Mouse (Mus musculus) hindbrain, embryonic 10.5 days (tissue): Measurements from ENCODE around the gene Tk1. TPM values are rescaled to one million over a fixed set of nuclear protein-coding genes. Genes with fewer than 3 reads are reported as not detected.

Source experiments
- DNase-seq: peaks from one replicate; pipeline ENCODE4 v3.0.0-alpha.2; 2017; ENCODE audit warnings: low spot score
- H3K27ac ChIP-seq: fragments of 300-500 bp; sonication (generic); 2 replicates; pipeline ENCODE4 v1.5.1; 2016; ENCODE audit warnings: mild to moderate bottlenecking, moderate library complexity
- H3K27me3 ChIP-seq: fragments of 300-500 bp; sonication (generic); 2 replicates; pipeline ENCODE4 v1.6.1; 2016; ENCODE audit warnings: mild to moderate bottlenecking; ENCODE audit not compliant: poor library complexity, insufficient read depth, severe bottlenecking
- H3K36me3 ChIP-seq: fragments of 300-500 bp; sonication (generic); 2 replicates; pipeline ENCODE4 v1.6.1; 2016; ENCODE audit warnings: mild to moderate bottlenecking, moderate library complexity
- H3K4me1 ChIP-seq: fragments of 300-500 bp; sonication (generic); replicated peaks from 2 replicates; pipeline ENCODE4 v1.6.1; 2016; ENCODE audit warnings: mild to moderate bottlenecking
- H3K4me3 ChIP-seq: fragments of 300-500 bp; sonication (generic); 2 replicates; pipeline ENCODE4 v1.5.1; 2016; ENCODE audit warnings: mild to moderate bottlenecking, moderate library complexity
- H3K9me3 ChIP-seq: fragments of 300-500 bp; sonication (generic); 2 replicates; pipeline ENCODE4 v1.6.1; 2016; ENCODE audit warnings: mild to moderate bottlenecking, moderate library complexity
- WGBS: fragments of 180-500 bp; shearing (Covaris S2); methylation state at CpG from one replicate; pipeline ENCODE4 v1.1.7; 2016; 5-methylcytosine and 5-hydroxymethylcytosine counted together
- polyA plus RNA-seq: library from polyadenylated mRNA; unstranded; fragments of >200 nt; fragmentation: Nextera tagmentation; extraction: Ambion mirVana; gene quantifications from 2 replicates; pipeline ENCODE4 v1.2.1, GENCODE M21; 2016

Tk1 gene
- polyA plus RNA-seq, 1 experiment from 2014 or later: 106 TPM

GRCm38 (mm10) chr11:117858392-117858791 is 32.5 kb upstream of the Tk1 start:
- Histone ChIP-seq H3K36me3 (peaks cover 48% of the 10 kb centered on the region), H3K27ac (0 out of 2 replicates have a peak overlapping the region, but pooled peaks have one; percentile 5), H3K27me3 (peaks cover 50% of the 10 kb centered on the region), H3K4me3 (no peak overlapping the region), H3K9me3 (peaks cover 7% of the 10 kb centered on the region; the same call in 1 of the 2 replicates), H3K4me1 (peaks cover 38% of the 10 kb centered on the region)
- WGBS: 63% methylated on average over 3 of the region's 3 CpGs
- DNase-seq: no peak

GRCm38 (mm10) chr11:117857462-117857861 is 31.6 kb upstream of the Tk1 start:
- Histone ChIP-seq H3K4me1 (peaks cover 28% of the 10 kb centered on the region), H3K36me3 (peaks cover 57% of the 10 kb centered on the region), H3K4me3 (no peak overlapping the region), H3K9me3 (peaks cover 7% of the 10 kb centered on the region; the same call in 1 of the 2 replicates), H3K27me3 (peaks cover 41% of the 10 kb centered on the region), H3K27ac (no peak overlapping the region)
- 94% methylated on average over 10 of the region's 10 CpGs for WGBS
- no peak for DNase-seq

DNA sequence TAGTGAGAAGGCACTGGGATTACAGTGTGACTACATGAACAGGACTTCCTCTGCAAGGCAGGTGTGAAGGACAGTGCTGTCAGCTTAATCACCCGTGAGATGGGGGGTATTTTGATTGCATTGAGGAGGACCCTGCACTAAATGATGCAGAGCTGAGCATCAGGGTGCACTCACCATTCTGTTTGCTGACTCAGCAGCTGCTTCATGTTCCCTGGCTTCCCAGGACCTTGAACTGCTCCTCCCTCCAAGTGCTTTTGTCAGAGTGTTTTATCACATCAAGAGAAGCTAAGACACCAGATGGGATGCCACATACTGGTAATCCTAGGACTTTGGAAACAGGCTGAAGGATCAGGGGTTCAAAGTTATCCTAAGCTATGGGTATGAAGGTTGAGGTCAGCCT is 30.1 kb upstream of the Tk1 start:
- no peak overlapping the region for H3K27ac ChIP-seq
- H3K27me3 ChIP-seq: peaks cover 26% of the 10 kb centered on the region
- peaks cover 7% of the 10 kb centered on the region; the same call in 1 of the 2 replicates for H3K9me3 ChIP-seq
- DNase-seq: no peak
- peaks cover 27% of the 10 kb centered on the region for H3K4me1 ChIP-seq
- 82% methylated on average over 1 of the region's 1 CpGs for WGBS
- H3K4me3 ChIP-seq: no peak overlapping the region
- peaks cover 72% of the 10 kb centered on the region for H3K36me3 ChIP-seq

DNA sequence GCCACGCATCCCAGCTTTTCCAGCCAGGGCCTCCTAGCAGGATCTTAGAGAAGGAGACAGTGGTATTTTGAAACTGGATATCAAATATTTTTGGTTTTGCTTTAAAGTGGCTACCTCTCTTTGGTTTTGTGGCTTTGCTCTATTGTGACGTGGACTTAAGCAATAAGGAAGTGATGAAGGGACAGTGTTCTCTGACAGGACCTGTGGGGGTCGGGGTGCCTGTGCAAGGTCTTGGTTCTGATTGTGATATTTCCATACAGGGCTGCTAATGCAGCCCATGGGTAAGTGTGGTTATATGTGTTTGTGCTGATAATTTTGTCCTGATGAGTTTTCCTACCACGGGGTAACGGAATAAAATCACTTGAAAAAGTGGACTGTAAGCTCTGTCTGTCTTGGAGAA is 29.5 kb upstream of the Tk1 start:
- WGBS: 93% methylated on average over 5 of the region's 5 CpGs
- H3K36me3 ChIP-seq: peaks cover 74% of the 10 kb centered on the region
- no peak overlapping the region for H3K4me3 ChIP-seq
- H3K4me1 ChIP-seq: peaks cover 26% of the 10 kb centered on the region
- no peak overlapping the region for H3K27ac ChIP-seq
- H3K27me3 ChIP-seq: peaks cover 20% of the 10 kb centered on the region
- DNase-seq: no peak
- H3K9me3 ChIP-seq: peaks cover 7% of the 10 kb centered on the region; the same call in 1 of the 2 replicates

DNA sequence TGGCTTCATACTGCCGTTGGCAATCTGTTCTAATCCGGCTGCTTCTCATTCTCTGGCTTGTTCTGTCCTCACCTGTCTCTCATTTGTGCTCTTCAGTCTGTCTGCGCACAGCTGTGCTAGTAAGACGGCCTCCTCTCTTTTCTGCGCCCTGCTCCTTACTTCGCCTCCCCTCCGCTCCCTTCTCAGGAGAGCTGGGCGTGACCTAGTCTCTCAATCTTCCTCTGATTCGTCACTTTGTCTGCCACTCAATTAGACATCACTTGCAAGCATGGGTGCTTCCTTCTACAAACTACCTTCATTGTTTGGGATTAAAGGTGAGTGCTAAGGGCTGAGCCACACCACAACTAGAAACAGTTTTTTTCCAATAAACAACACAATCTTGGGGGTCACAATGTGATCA is 28.3 kb upstream of the Tk1 start:
- WGBS: 91% methylated on average over 9 of the region's 9 CpGs
- peaks cover 74% of the 10 kb centered on the region for H3K36me3 ChIP-seq

GRCm38 (mm10) chr11:117852875-117853274 is 27.0 kb upstream of the Tk1 start:
- H3K27ac ChIP-seq: no peak overlapping the region
- H3K4me3 ChIP-seq: no peak overlapping the region
- H3K4me1 ChIP-seq: peaks cover 30% of the 10 kb centered on the region
- H3K36me3 ChIP-seq: peaks cover 69% of the 10 kb centered on the region
- H3K9me3 ChIP-seq: peaks cover 7% of the 10 kb centered on the region; the same call in 1 of the 2 replicates
- no peaks in the 10 kb centered on the region for H3K27me3 ChIP-seq
- no peak for DNase-seq
- 92% methylated on average over 3 of the region's 3 CpGs for WGBS

More for the DNA sequence above, 28.3 kb upstream of the Tk1 start:
- H3K4me3 ChIP-seq: no peak overlapping the region
- H3K9me3 ChIP-seq: peaks cover 7% of the 10 kb centered on the region; the same call in 1 of the 2 replicates
- no peak overlapping the region for H3K27ac ChIP-seq
- no peak for DNase-seq
- H3K27me3 ChIP-seq: peaks cover 9% of the 10 kb centered on the region
- H3K4me1 ChIP-seq: peaks cover 26% of the 10 kb centered on the region

- peak within 1 kb of the TSS; percentile 95 for H3K27ac ChIP-seq
- DNase-seq: peak; percentile 96
- under 1% methylated on average over 51 of the region's 51 CpGs for WGBS
- no peaks in the 10 kb centered on the region for H3K9me3 ChIP-seq
- H3K4me3 ChIP-seq: peak within 1 kb of the TSS; percentile 86
- no peaks in the 10 kb centered on the region for H3K27me3 ChIP-seq
- peaks cover 34% of the 10 kb centered on the region for H3K36me3 ChIP-seq
- peaks cover 37% of the 10 kb centered on the region for H3K4me1 ChIP-seq
Observed at GRCm38 (mm10) chr11:117848985-117849671, 23.2 kb upstream of the Tk1 start, which contains the start of gene Birc5. TSS of gene Birc5 (plus strand) at chr11:117849251.

DNA sequence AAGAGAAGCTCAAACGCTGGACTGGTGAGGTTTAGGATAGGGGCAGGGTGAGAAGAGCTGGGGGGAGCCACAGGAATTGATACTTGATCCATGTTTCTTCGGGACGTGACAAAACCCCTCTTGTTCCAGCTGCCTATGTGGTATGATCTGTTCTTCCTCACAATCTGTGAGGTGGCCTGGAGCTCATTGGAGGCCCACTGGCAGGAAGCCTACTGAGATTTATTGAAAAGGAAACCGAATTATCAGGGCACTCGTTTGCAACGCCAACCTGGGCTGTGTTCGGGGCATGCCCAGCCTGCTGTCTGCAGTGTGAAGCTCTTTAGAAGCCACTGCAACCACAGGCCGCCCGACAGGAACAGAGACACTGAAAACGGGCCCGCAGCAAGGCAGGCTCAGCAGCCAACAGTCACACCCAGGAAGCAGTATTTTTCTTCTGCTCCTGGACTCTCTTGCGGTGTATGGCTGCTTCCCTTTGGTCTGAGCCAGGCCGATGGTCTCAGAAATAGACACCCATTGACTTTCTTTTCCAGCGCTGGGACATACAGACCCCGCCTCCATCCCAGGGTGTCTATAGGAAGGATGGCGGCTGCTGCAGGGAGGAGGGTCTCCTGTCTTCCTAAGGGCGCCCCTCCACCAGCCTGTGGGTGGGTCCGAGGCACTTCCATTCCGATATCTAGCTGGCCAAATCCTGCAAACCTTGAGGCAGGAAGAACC is 22.5 kb upstream of the Tk1 start:
- Histone ChIP-seq H3K27ac (peak overlapping the region; percentile 95), H3K4me3 (peak overlapping the region; percentile 86), H3K36me3 (peaks cover 27% of the 10 kb centered on the region), H3K9me3 (no peaks in the 10 kb centered on the region), H3K4me1 (peaks cover 37% of the 10 kb centered on the region), H3K27me3 (no peaks in the 10 kb centered on the region)
- DNase-seq: no peak
- 10% methylated on average over 19 of the region's 19 CpGs for WGBS

GRCm38 (mm10) chr11:117847593-117848215 is 21.8 kb upstream of the Tk1 start:
- Histone ChIP-seq H3K4me1 (peaks cover 37% of the 10 kb centered on the region), H3K27me3 (no peaks in the 10 kb centered on the region), H3K4me3 (peak overlapping the region; percentile 86), H3K36me3 (peaks cover 19% of the 10 kb centered on the region), H3K27ac (peak overlapping the region; percentile 95), H3K9me3 (no peaks in the 10 kb centered on the region)
- DNase-seq: no peak
- WGBS: 86% methylated on average over 7 of the region's 7 CpGs

- DNase-seq: no peak
- Histone ChIP-seq H3K4me3 (no peak overlapping the region), H3K27me3 (no peaks in the 10 kb centered on the region), H3K36me3 (peaks cover 9% of the 10 kb centered on the region), H3K4me1 (peaks cover 37% of the 10 kb centered on the region), H3K27ac (no peak overlapping the region), H3K9me3 (no peaks in the 10 kb centered on the region)
- 59% methylated on average over 5 of the region's 5 CpGs for WGBS
Observed at GRCm38 (mm10) chr11:117846640-117847039, 20.7 kb upstream of the Tk1 start.

DNA sequence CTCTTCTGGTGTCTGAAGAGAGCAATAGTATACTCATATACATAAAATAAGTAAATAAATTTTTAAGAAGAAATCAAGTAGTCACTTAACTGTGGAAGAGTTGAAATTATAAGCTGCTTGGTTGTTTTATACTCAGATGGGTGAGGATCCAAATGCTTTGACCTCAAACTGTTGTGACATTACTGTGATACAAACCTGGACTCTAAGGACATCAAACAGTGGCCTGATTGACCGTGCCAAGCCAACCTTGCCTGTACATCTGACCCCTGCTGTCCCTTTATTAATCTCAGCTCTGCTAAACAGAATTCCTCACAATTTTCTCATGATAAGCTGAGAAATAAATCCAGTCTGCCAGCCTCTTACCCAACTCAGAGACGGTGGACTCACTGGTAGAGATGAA is 19.8 kb upstream of the Tk1 start:
- Histone ChIP-seq H3K4me1 (peaks cover 33% of the 10 kb centered on the region), H3K36me3 (no peaks in the 10 kb centered on the region), H3K27me3 (no peaks in the 10 kb centered on the region), H3K9me3 (no peaks in the 10 kb centered on the region), H3K4me3 (no peak overlapping the region), H3K27ac (no peak overlapping the region)
- whole genome bisulfite sequencing: 88% methylated on average over 2 of the region's 2 CpGs
- no peak for DNase-seq

GRCm38 (mm10) chr11:117844997-117845396 is 19.1 kb upstream of the Tk1 start:
- Histone ChIP-seq H3K4me1 (peaks cover 27% of the 10 kb centered on the region), H3K4me3 (no peak overlapping the region), H3K36me3 (no peaks in the 10 kb centered on the region), H3K27me3 (no peaks in the 10 kb centered on the region), H3K9me3 (no peaks in the 10 kb centered on the region), H3K27ac (0 out of 2 replicates have a peak overlapping the region, but pooled peaks have one; percentile 6)
- no peak for DNase-seq
- WGBS: 80% methylated on average over 2 of the region's 2 CpGs

DNA sequence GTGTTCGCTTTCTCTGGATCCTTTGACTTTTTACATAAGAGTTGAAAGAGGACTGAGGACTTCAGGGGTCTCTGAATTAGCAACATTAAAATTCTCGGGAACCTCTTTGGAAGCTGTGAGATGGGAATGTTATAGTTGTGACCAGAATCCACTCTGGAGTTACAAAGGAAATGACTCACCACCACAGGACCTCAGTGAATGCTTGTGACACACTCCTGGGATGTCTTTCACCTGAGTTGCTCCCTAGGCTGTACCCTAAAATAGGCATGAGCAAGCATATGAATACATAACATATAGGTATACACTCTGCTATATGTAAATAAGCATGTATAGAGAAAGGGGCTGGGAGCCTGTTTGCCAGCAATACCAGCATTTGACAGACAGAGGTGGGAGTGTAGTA is 17.5 kb upstream of the Tk1 start:
- WGBS: 91% methylated on average over 2 of the region's 2 CpGs
- Histone ChIP-seq H3K27me3 (no peaks in the 10 kb centered on the region), H3K4me1 (peaks cover 16% of the 10 kb centered on the region), H3K27ac (no peak overlapping the region), H3K9me3 (no peaks in the 10 kb centered on the region), H3K4me3 (no peak overlapping the region), H3K36me3 (no peaks in the 10 kb centered on the region)
- DNase-seq: no peak
